Mouse (Mus musculus) liver, postnatal 0 days (tissue): Measurements from ENCODE around the gene Adamts20.

Experiments
- CTCF ChIP-seq: sonication (generic); IDR thresholded peaks from 2 replicates; pipeline ENCODE4 v1.5.1; 2016; ENCODE audit warnings: antibody characterized with exemption, low read depth
- EP300 ChIP-seq: IDR thresholded peaks from 2 replicates; pipeline ENCODE4 v1.6.1; 2016; ENCODE audit warnings: antibody characterized with exemption, low read depth, mild to moderate bottlenecking

DNA sequence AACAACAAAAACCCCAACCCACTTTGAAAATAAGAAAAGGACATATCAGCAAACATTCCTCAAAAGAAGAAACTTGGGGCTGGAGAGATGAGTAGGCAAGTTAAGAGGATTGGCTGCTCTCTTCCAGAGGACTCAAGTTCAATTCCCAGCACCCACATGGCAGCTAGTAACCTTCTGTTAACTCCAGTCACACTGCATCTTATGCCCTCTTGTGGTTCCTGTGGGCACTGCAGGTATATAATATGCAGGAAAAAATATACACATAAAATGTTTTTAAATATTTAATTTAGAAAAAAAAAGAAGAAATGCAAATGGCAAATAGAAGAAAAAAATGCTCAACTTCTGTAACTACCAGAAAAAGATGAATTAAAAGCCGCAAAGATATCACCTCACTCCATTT, 29.2 kb upstream of the Adamts20 start:
- peak; percentile 40 for TF ChIP-seq CTCF
- TF ChIP-seq EP300, result no peak
